Mouse (Mus musculus) erythroblast, embryonic 14.5 days (primary cell): ENCODE data around the gene Olfr680-ps1.
"Not testable (repeated sequence)": the region's sequence is repeated elsewhere in the genome, so short reads cannot be mapped to it uniquely, and the experiment has no call there.

Experiments
- GATA1 ChIP-seq: IDR thresholded peaks from 2 replicates; pipeline ENCODE4 v1.6.1; 2012; ENCODE audit warnings: low read length, inconsistent platforms, mixed read lengths
- TAL1 ChIP-seq: IDR thresholded peaks from 3 replicates; pipeline ENCODE4 v1.6.1; 2012; ENCODE audit warnings: low read length, inconsistent platforms, mixed read lengths

GRCm38 (mm10) chr7:105092717-105093116, at the start of gene Olfr680-ps1:
- TF ChIP-seq TAL1, GATA1: not testable (repeated sequence)
